Mouse (Mus musculus): Measurements from ENCODE around the gene Dydc2.

- no peak for TF ChIP-seq CTCF (IDR thresholded peaks at IDR 0.05; ENCODE audit: control insufficient read depth, insufficient read depth, insufficient replicate concordance, low read depth, low read length)
- TF ChIP-seq POLR2A (IDR thresholded peaks at IDR 0.05; ENCODE audit: control insufficient read depth, low read depth, low read length): no peak
Measured at GRCm38 (mm10) chr14:41006263-41006662, 62.7 kb downstream of the Dydc2 start.
